Mouse (Mus musculus): Measurements from ENCODE around the gene Zbtb45.

The Zbtb45 gene

DNA sequence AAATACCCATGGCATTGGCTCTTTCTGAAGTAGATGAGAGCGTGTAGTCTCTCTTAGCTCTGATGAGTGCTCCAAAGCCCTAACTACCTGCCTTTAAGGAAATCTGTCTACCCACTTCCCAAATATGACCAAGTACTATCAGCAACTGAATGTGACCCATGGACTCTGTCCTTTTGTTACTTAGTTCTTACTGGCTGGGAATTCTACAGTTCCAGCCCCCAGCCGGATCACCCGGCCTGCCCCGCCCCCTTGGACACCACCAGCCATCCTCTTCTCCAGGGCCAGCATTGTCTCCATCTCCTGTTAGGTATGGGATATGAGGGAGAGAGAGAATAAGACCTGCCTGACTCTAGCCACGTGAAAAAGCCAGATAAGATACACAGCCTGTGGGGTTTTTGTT is 11.8 kb downstream of the Zbtb45 start, which contains the start of gene Slc27a5:
Gene Slc27a5 (minus strand): TSS at position 140 of the 400 bp plus-strand sequence.
- H3K9me3 ChIP-seq (ENCODE audit: low read length) = no peaks in the 10 kb centered on the region
- TF ChIP-seq CTCF (conservative IDR thresholded peaks at IDR 0.05; ENCODE audit: low read length) = no peak
- TF ChIP-seq POU5F1 (IDR thresholded peaks at IDR 0.05; ENCODE audit: borderline replicate concordance, low read length) = no peak
- TF ChIP-seq NANOG (IDR thresholded peaks at IDR 0.05; ENCODE audit: borderline replicate concordance, low read length) = no peak
- H3K4me1 ChIP-seq (replicated peaks; ENCODE audit: low read depth, low read length) = peaks cover 11% of the 10 kb centered on the region
- H3K27me3 ChIP-seq (ENCODE audit: insufficient read depth, low read length) = no peaks in the 10 kb centered on the region
- no peak within 1 kb of the TSS for H3K4me3 ChIP-seq (replicated peaks; ENCODE audit: low read length)
- H3K36me3 ChIP-seq (ENCODE audit: insufficient read depth, low read length) = no peaks in the 10 kb centered on the region; the same call in 1 of the 2 replicates

DNA sequence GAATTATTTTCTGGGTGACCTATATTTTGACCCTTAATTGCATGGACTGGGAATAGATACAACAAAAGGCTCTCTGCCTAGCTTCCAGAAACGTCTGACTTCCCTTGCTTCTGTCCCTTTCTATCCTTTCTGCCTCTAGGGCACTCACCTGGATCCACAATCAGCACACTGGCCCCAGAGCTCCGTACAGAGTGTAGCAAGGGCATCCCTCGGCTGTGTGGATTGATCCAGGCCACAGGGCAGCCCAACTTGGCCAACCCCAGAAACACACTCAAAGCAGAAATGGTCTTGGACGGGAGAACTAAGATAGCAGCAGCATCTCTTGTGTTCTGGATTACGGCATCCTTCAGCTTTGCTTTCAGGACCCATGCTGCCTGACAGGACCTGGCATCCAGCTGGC is 12.6 kb downstream of the Zbtb45 start:
- Histone ChIP-seq H3K4me1 (replicated peaks; ENCODE audit: low read depth, low read length) (peaks cover 11% of the 10 kb centered on the region), H3K36me3 (ENCODE audit: insufficient read depth, low read length) (no peaks in the 10 kb centered on the region), H3K4me3 (replicated peaks; ENCODE audit: low read length) (no peak overlapping the region), H3K9me3 (ENCODE audit: low read length) (no peaks in the 10 kb centered on the region), H3K27me3 (ENCODE audit: insufficient read depth, low read length) (no peaks in the 10 kb centered on the region)
- TF ChIP-seq NANOG (IDR thresholded peaks at IDR 0.05; ENCODE audit: borderline replicate concordance, low read length) = no peak

GRCm38 (mm10) chr7:12995862-12996261 is 14.0 kb downstream of the Zbtb45 start:
- TF ChIP-seq CTCF (conservative IDR thresholded peaks at IDR 0.05; ENCODE audit: low read length) = no peak
- TF ChIP-seq POU5F1 (IDR thresholded peaks at IDR 0.05; ENCODE audit: borderline replicate concordance, low read length) = no peak
- no peak for TF ChIP-seq NANOG (IDR thresholded peaks at IDR 0.05; ENCODE audit: borderline replicate concordance, low read length)
- no peaks in the 10 kb centered on the region for H3K27me3 ChIP-seq (ENCODE audit: insufficient read depth, low read length)
- H3K9me3 ChIP-seq (ENCODE audit: low read length) = no peaks in the 10 kb centered on the region

DNA sequence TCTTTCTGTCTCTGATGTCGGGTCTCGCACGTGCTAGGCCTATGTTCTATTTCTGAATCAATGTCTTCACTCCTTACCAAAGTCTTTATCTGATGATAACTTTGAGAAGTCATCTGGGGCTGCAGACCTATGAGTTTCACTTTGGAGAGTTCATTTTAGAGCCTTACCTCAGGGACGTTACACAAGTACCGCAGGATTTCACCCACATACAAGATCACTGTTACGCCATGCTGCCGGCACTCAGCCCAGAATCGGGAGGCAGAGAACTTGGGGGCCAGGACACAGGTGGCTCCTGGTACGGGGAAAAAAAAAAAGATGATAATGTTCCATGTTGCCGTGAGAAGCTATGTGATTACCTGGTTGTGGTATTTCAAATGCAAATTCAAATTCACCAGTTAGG is 16.7 kb downstream of the Zbtb45 start:
- no peak for TF ChIP-seq NANOG (IDR thresholded peaks at IDR 0.05; ENCODE audit: borderline replicate concordance, low read length)
- no peak for TF ChIP-seq CTCF (conservative IDR thresholded peaks at IDR 0.05; ENCODE audit: low read length)
- no peak for TF ChIP-seq POU5F1 (IDR thresholded peaks at IDR 0.05; ENCODE audit: borderline replicate concordance, low read length)
- Histone ChIP-seq H3K27me3 (ENCODE audit: insufficient read depth, low read length) (no peaks in the 10 kb centered on the region), H3K9me3 (ENCODE audit: low read length) (no peaks in the 10 kb centered on the region), H3K4me1 (replicated peaks; ENCODE audit: low read depth, low read length) (peaks cover 17% of the 10 kb centered on the region), H3K4me3 (replicated peaks; ENCODE audit: low read length) (no peak overlapping the region), H3K36me3 (ENCODE audit: insufficient read depth, low read length) (no peaks in the 10 kb centered on the region)

More at GRCm38 (mm10) chr7:12995862-12996261, 14.0 kb downstream of the Zbtb45 start:
- peaks cover 11% of the 10 kb centered on the region for H3K4me1 ChIP-seq (replicated peaks; ENCODE audit: low read depth, low read length)
- no peaks in the 10 kb centered on the region for H3K36me3 ChIP-seq (ENCODE audit: insufficient read depth, low read length)
- no peak overlapping the region for H3K4me3 ChIP-seq (replicated peaks; ENCODE audit: low read length)

- H3K36me3 ChIP-seq (ENCODE audit: insufficient read depth, low read length) = no peaks in the 10 kb centered on the region
- TF ChIP-seq POU5F1 (IDR thresholded peaks at IDR 0.05; ENCODE audit: borderline replicate concordance, low read length) = no peak
- no peak for TF ChIP-seq NANOG (IDR thresholded peaks at IDR 0.05; ENCODE audit: borderline replicate concordance, low read length)
- peak; percentile 90 for TF ChIP-seq CTCF (conservative IDR thresholded peaks at IDR 0.05; ENCODE audit: low read length)
- peaks cover 17% of the 10 kb centered on the region for H3K4me1 ChIP-seq (replicated peaks; ENCODE audit: low read depth, low read length)
- H3K4me3 ChIP-seq (replicated peaks; ENCODE audit: low read length) = no peak overlapping the region
- H3K27me3 ChIP-seq (ENCODE audit: insufficient read depth, low read length) = no peaks in the 10 kb centered on the region
- H3K9me3 ChIP-seq (ENCODE audit: low read length) = no peaks in the 10 kb centered on the region
Observed at GRCm38 (mm10) chr7:12992222-12992621, 17.6 kb downstream of the Zbtb45 start.

DNA sequence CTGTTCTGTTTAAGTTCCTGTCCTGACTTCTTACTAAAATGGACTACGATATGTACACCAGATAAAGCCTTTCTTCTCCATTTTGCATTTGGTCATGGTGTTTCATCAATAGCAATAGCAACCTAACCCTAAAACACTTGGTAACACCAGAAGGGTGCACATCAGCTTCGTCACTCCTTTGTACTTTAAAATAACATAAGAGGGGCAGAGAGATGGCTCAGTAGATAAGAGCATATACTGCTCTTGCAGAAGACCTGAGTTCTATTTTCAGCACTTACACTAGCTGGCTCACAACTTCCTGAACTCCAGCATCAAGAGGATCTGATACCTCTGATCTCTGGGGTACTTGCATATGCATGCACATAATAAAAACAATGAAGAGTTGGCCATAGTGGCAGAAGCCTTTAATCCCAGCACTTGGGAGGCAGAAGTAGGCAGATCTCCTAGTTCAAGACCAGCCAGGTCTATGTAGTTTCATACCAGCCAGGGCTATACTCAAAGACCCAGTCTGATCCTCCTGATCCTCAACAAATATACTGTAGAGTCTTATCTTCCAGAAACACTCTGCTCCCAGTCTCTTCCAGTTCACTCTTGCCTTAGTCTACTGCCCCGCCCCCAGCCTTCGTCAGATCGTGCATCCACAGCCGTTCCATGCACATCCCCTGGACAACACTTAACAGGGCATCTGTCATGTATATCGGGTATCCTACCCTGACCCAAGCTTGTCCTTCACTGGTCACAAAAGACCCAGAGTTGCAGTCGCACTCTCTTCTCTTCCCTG is 22.2 kb downstream of the Zbtb45 start:
- H3K27me3 ChIP-seq (ENCODE audit: insufficient read depth, low read length) = no peaks in the 10 kb centered on the region
- no peak for TF ChIP-seq POU5F1 (IDR thresholded peaks at IDR 0.05; ENCODE audit: borderline replicate concordance, low read length)
- TF ChIP-seq CTCF (conservative IDR thresholded peaks at IDR 0.05; ENCODE audit: low read length) = no peak
- TF ChIP-seq NANOG (IDR thresholded peaks at IDR 0.05; ENCODE audit: borderline replicate concordance, low read length) = no peak

GRCm38 (mm10) chr7:12986906-12987305 is 22.9 kb downstream of the Zbtb45 start:
- H3K9me3 ChIP-seq (ENCODE audit: low read length) = no peaks in the 10 kb centered on the region
- no peak for TF ChIP-seq NANOG (IDR thresholded peaks at IDR 0.05; ENCODE audit: borderline replicate concordance, low read length)
- no peak for TF ChIP-seq POU5F1 (IDR thresholded peaks at IDR 0.05; ENCODE audit: borderline replicate concordance, low read length)
- TF ChIP-seq CTCF (conservative IDR thresholded peaks at IDR 0.05; ENCODE audit: low read length) = no peak
- H3K27me3 ChIP-seq (ENCODE audit: insufficient read depth, low read length) = no peaks in the 10 kb centered on the region
- H3K4me1 ChIP-seq (replicated peaks; ENCODE audit: low read depth, low read length) = peaks cover 29% of the 10 kb centered on the region
- no peak overlapping the region for H3K4me3 ChIP-seq (replicated peaks; ENCODE audit: low read length)
- peaks cover 20% of the 10 kb centered on the region for H3K36me3 ChIP-seq (ENCODE audit: insufficient read depth, low read length)

More for the DNA sequence above, 22.2 kb downstream of the Zbtb45 start:
- Histone ChIP-seq H3K36me3 (ENCODE audit: insufficient read depth, low read length) (peaks cover 13% of the 10 kb centered on the region), H3K9me3 (ENCODE audit: low read length) (no peaks in the 10 kb centered on the region), H3K4me1 (replicated peaks; ENCODE audit: low read depth, low read length) (peaks cover 22% of the 10 kb centered on the region), H3K4me3 (replicated peaks; ENCODE audit: low read length) (no peak overlapping the region)

DNA sequence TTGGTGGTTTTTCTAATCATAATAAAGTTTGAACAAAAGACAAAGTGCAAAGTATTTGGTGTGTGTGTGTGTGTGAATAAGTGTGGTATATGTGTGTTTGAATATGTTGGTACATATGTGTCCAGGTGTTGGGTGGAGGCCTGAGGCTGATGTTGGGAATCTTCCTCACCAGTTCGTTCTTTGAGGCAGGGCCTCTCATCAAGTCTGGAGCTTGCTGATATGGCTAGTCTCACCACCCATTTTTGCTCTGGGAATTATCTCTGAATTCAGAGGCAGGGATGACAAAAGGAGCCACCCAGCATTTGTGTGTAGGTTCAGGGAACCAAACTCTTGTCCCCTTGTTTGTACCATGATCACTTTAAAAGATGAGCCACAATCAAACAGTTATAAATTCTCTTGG is 24.1 kb downstream of the Zbtb45 start:
- H3K9me3 ChIP-seq (ENCODE audit: low read length) = no peaks in the 10 kb centered on the region
- no peak overlapping the region for H3K4me3 ChIP-seq (replicated peaks; ENCODE audit: low read length)
- TF ChIP-seq POU5F1 (IDR thresholded peaks at IDR 0.05; ENCODE audit: borderline replicate concordance, low read length) = no peak
- no peak for TF ChIP-seq CTCF (conservative IDR thresholded peaks at IDR 0.05; ENCODE audit: low read length)
- TF ChIP-seq NANOG (IDR thresholded peaks at IDR 0.05; ENCODE audit: borderline replicate concordance, low read length) = no peak
- H3K4me1 ChIP-seq (replicated peaks; ENCODE audit: low read depth, low read length) = peaks cover 41% of the 10 kb centered on the region
- H3K27me3 ChIP-seq (ENCODE audit: insufficient read depth, low read length) = no peaks in the 10 kb centered on the region
- H3K36me3 ChIP-seq (ENCODE audit: insufficient read depth, low read length) = peaks cover 28% of the 10 kb centered on the region

All from E14TG2a.4 (cell line).